Mouse (Mus musculus): Measurements from ENCODE around the gene Nkain2. TPM values are rescaled to one million over a fixed set of nuclear protein-coding genes. Genes with fewer than 3 reads are reported as not detected.

The Nkain2 gene
- 41.1 TPM for polyA plus RNA-seq (2015; fragmentation: Illumina TruSeq; extraction: RNeasy Lipid Tissue Mini Kit (QIAGEN cat#74804); ENCODE audit: low read depth, low replicate concordance)

DNA sequence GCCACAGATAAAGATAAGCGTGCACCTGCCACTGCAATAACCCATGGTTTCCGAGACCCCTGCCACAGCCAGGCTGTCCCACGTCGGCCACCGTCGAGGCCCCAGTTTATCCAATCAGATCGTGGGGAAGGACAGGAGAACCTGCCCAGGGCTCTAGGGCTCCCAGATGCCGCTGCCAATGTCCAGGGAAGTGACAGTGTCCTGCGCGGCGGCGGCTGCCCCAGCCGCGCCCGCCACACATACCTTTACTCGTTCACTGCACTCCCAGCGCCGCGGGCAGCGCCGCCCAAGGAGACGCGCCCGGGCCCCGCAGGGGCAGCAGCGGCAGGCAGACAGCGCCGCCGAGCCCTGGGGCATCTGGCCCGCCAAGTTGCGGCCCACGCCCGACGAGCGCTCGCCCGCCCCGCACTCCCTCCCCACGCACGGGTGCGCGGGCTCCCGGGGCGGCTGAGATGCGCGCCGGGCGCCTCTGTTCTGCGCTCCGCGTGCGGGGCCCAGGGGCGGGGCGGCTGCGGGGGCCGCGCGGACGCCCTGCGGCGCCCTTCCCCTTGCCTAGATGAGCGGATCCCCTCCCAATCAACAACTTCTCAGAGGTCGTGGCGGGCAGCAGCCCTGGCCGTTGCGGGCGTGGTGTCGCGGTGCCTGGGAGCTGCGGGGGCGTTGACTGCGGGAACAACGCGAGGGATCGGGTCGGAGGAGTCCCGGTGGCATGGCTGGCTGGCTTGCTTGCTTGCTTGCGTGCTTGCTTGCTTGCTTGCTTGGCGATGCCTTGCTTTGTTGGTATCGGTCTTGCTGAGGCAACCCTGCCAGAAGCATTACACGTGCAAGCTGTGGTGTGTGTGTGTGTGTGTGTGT is at the start of gene Nkain2:
TSS of gene Nkain2 (minus strand) at position 811 of the 855 bp plus-strand sequence.

Other genes starting within 250 kb of the Nkain2 start
- gene Trdn, start 190.1 kb upstream of the Nkain2 start, polyA plus RNA-seq (2015; fragmentation: Illumina TruSeq; extraction: RNeasy Lipid Tissue Mini Kit (QIAGEN cat#74804); ENCODE audit: low read depth, low replicate concordance): not detected